Mouse (Mus musculus): Measurements from ENCODE around the gene T2.

DNA sequence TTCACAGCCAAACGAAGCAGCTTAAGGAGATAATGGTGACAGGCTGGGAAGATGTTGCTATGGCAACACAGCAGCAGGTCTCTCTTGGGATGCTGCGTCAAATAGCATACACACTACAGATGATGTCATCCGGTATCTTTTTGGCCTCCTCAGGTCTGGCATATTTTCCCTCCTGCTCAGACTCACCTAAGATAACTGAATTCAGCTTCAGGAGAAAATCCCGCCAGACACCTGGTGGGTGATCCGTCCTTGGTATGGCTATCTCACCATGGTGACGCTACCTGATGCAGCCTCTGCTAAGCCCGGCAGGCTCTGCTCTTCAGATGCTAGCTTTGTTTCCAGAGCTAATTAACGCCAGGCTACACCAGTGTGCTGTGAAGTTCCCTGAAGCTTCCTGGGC, 12.8 kb downstream of the T2 start:
- no peak for TF ChIP-seq CTCF (IDR thresholded peaks at IDR 0.05; ENCODE audit: extremely low read depth, insufficient read depth, insufficient read length, insufficient replicate concordance)
- no peak for TF ChIP-seq POLR2A (IDR thresholded peaks at IDR 0.05; ENCODE audit: low read depth, low read length)
